Mouse (Mus musculus): ENCODE results near the gene Ankrd39.
A peak's percentile ranks its signal among the peaks of the same experiment; 100 is the strongest.

Ankrd39 gene

DNA sequence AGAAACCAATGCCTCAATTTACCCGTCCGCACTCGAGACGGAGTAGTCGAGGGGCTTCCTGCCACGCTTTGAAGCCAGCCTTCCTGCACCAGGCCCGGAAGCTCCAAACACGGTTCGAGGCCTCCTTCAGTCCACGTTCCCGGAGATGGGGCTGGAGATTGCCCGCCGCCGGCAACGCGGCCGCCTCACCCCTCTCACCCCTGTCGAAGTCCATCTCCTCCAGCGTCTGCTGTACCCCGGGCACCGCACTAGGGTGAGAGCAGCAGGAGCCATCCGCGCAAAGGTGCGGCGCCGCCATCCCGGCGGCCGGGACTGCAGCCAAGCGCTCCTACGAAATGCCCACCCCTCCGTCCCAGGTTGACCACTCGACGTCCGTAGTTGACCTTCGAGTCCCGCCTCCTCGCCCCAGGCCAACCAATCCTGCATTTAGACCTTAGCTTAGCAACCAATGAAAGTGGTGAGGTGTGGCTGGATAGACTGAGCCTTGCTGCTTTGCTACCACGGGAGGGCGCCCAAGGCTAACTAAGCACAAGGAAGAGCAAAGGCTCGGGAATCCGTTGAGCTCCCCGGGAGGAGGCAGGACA, at the start of gene Ankrd39:
Gene Ankrd39, minus strand, starts transcription at position 558 of the 584 bp plus-strand sequence.
- peak; percentile 98 for DNase-seq (ENCODE audit: low spot score)

DNA sequence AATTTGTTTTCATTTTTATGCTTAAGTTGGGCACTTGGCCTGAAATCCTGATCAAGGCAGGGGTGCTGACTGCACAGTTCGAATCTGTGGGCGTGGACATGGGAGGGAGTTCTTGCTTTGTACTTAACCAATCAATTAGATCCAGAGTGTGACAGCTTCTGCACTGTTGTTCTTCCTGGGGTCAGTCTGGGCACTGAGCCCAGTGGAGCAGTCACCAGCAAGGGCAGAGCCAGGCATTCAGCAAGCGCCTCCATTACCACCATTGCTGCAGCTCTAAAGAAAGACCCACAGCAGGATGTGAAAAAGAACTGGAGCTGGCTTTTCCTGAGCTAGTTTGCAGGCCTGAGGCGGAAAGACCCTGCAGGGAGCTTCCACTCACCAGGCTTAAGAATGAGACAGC, 48.9 kb upstream of the Ankrd39 start:
- no peak for DNase-seq (ENCODE audit: low spot score)

DNA sequence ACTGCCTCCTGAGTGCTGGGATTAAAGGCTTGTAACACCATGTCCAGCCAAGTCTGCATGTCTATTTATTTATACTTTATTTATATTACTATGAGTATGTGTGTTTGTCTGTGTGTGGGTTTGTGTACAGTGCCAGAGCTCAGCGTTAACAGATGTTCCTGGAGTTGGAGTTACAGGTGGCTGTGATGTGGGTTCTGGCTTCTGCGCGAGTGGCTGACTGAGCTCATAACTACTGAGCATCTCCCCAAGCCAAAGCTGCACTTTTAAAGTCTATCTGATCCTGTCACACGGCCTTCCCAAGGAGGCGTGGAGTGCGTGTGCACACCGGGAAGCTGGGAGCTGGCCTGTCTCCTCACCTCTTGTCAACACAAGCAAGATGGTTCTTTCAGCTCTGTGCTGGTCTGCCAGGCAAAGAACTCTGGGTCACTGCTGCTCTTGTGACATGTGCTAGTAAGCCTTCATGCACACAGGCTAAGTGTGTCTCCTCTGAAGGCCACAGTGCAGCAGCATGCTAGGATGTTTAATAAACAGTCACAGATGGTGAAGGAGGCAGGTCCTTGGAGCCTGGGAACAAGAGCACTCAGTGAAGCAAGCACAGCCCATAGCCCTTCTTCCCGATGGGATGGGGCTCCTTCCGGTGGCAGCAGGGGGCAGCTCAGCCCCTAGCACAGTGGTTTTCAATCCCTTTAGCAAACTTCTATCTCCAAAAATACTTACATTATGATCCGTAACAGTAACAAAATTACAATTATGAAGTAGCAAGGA, 48.1 kb upstream of the Ankrd39 start:
- DNase-seq (ENCODE audit: low spot score): no peak

DNA sequence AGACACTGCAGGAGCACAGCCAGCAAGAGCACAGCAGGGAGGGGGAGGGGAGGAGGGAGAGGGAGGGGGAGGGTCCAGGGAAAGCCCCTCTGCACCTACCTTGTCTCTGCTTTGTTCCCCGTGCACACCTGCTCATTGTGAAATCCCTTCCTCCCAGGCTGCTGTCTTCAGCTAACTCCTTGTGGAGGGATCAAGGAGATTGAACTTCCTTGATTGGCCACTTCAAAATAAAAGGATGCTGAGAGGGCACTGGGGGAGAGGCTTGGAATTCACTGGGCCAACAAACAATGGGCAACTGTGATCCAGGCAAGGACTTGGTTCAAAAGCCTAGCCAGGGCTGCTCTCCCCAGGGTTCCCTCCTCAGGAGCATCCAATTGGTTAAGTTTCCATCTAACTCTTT, 45.9 kb upstream of the Ankrd39 start:
- DNase-seq (ENCODE audit: low spot score): no peak

DNA sequence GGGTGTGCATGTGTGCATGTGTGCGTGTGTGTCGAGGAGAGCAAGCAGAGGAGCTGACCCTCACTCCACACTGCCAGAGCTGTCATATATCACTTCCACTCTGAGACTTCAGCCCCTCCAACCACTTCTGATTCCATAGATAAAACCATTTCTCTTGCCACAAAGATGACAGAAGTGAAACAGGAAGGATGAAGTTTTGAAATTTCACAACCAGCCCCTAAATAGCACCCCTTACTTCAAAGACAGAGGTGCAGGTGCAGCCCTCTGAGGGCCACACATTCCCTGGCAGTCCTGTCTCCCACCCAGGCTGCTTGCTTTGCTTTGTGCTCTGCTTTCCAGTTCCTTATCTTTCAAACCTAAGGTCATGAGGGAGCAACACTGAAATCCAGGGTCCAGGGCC, 44.2 kb upstream of the Ankrd39 start:
- DNase-seq (ENCODE audit: low spot score): no peak

DNA sequence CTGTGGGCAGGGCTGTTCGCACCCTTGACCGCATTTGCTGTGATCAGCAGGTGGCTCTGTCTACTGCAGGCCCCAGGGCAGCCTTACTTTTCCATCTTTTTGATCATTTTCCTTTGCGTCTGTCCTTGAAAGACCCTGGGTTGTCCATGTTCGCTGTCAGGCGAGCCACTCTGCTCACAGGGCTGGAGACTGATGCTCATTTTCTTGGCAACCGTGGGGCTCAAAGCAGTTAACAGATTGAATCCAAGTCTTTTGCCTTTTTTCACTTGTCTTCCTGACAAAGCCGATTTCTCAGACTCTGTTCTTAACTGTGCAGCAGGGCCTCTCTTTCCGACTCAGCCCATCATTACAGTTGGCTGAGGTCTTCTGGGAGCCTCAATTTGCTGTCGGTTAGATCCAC, 43.4 kb upstream of the Ankrd39 start:
- DNase-seq (ENCODE audit: low spot score): no peak

DNA sequence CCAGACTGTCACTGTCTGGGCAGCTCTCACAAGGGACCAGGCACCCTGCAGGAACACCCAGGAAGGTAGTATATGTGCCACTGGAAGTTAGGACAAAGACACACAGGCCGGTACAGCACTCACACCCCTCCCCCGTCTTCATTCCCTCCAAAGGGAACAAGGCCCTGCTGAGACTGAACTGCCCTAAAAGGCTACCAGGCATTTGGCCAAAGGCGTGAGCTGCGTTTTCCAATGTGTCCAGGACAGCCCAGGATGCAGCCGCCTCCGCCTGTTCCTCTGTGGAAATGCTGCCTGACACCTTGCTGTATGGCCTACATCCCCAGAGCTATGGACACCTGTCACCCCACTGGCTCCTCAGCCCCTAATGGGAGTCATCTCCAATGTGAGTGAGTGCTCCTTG, 42.2 kb upstream of the Ankrd39 start:
- DNase-seq (ENCODE audit: low spot score): peak; percentile 61

DNA sequence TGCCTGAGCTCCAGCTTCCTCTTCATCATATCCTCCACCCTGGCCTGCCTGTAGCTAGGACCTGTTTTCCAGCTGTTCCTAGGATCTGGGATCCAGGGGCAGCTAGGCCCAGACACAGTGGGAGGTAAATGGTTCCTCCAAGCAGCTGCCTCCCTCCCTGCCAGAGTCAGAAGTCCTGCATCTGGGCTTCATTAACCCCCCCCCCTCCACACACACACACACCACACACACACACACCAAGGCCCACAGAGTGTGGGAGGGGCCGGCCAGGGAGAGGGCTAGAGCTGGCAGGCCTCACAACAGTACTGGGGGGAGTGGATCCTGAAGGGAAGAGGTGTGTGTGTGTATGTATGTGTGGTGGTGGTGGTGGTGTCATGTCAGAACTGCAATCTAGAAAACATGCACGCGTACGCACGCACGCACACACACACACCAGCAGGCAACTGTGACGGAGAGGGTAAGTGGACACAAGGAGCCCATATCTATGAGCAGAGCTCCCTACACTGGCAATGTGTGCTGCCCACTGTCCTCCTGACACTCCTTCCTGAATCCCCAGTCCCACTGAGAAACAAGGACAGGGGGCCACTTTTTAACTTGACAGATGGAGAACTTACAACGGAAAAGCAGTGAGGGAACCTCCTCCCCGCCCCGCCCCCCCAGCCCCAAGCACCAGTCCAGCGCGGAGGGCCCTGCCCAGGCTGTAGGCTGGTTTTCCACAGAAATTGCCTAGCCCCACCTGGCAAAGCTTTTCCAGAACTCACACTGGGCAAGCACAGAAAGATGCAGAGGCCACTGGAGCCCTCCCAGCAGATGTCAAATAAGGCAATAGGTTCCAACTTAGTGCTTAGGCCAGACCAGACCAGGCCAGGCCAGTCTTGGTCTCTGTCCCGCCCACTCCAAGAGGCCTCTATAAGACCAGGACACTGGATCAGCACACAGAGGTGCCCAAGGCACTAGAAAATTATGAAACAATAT, 41.5 kb upstream of the Ankrd39 start:
- DNase-seq (ENCODE audit: low spot score): no peak

DNA sequence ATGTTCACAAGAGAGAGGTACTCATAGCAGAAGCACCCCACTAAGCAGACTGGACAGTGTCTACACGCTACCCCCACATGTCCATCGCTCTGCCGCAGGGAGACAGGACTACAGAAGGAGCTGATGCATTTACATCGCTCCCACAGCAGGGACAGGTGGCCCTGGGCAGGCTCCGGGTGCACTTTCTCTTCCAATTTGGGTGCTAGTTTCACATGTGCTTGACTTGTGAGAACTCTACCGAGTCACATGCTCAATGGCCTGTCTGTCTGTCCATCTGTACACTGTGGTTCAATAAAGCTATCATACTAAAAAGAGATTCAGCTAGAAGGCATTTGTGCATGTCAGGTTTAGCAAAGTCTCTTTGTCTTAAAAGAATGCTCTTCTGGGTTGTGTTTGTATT, 40.6 kb upstream of the Ankrd39 start:
- no peak for DNase-seq (ENCODE audit: low spot score)

DNA sequence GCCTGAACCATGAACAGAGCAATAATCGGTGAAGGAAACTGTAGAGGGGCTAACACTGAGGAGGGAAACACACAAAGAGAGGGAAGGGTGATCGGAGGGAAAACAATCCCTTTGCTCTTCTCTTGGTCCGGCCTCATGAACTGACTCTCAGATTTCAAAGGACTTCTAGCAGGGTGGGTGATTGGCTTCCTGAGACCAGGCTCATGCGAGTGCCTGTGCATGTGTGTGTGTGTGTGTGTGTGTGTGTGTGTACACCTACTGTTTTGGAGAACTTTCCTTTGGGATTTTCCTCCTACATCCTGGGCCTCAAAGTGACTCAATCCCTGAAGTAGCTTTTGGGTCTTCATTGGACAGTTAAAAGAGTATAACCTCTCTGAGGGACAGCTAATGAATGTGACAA, 39.0 kb upstream of the Ankrd39 start:
- DNase-seq (ENCODE audit: low spot score): no peak

DNA sequence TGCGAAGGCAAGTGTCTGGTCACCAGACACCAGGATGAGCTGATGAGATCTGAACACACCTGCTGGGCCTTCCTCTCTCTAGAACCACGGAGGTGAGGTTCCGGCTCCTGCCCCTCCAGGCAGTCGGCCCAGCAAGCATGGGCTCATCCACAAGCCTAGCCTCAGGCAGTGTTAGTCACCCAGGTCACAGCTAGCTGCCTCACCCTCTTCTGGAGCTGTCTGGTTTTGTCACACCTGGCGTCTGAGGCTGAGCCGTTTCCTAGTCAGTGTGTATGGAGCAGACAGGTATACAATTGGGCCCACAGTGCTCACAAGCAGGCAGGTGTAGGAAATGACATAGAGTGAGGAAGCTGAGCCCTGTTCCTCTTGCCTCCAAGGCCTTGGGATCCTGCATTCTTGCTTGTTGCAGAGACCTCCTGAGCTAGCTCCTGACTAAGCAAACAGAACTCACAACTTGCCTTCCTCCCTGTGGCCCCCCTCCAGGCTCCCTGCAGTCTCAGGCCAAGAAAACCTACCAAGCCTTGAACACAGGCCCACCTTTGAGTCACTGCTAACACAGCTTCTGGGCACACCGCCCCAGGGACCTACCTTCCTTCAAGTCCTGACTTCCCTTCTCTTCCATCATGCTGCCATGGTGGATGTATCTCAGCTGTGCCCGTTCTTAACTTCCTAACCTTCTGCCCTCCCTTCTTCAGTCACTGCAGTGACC, 36.3 kb upstream of the Ankrd39 start:
- DNase-seq (ENCODE audit: low spot score): no peak

DNA sequence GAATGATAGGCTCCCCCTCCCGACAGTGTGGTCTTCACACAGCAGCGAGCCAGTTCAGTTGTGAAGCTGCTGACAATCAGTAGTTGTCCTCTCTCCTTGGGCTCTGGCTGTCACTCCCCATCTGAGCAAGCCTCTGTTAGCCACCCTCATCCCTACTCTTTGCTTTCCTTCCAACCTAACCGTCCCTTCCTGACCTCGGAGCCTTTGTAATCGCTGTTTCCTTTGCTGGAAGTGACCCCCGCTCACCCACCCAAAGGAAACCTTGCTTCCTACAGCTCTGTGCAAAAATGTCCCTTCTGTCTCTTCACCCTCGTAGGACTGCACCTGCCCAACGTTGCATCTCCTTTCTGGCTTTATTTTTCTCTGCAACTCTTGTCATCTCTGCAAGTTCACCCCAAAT, 35.0 kb upstream of the Ankrd39 start:
- DNase-seq (ENCODE audit: low spot score): no peak

DNA sequence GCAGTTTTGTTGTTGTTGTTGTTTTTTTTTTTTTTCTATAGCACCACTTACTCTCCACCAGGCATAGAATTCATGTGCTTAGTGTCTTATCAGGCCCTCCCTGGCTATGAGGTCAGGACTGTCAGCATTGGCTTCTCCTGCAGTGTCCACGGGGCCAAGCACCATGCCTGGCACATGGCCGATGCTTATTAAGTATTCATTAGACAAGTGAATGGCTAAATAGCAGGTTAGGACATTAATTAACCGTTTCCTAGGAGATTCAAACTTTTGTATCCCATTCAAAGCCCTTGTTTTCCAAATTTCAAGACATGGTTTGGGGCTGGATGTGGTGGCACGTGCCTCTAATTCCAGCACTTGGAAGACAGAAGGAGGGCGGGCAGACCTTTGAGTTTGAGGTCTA, 34.0 kb upstream of the Ankrd39 start:
- no peak for DNase-seq (ENCODE audit: low spot score)

DNA sequence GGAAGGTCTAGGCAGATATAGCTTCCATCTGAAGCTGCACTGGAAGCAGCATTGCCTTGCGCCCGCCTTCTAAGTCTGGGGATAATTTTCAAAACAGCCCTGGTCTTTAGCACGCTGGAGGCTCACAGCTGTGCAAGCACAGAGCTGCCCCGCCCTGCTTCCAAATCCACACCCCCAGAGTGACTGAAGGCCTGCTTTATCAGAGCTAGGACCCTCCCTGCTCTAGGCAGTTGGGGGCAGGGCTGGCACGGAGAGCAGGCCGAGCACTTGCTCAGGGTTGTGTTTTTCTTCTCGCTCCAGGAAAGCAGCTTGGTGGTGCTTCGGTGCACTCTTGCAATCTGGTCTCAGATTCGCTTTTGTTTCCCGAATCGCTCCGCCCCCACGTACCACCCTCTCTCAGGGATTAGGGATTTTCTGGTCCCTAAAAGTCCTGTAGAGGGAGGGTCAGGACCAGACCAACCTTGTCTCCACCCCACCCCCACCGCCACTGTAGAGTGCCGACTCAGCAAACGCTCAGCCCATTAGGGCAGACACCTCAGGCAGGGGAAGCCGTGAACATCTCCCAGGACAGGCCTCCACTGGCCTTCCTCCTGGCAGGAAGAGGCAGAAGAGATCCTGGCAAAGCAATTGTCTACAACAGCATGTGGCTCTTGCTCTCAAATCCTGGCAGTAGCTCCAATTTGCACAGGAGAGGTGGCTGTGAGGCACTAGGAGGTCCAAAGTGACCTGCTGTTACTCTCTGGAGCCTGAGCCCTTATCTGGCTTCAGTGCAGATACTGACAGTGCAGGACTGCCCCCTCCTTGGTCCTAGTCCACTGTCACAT, 33.4 kb upstream of the Ankrd39 start:
- DNase-seq (ENCODE audit: low spot score): peak; percentile 65

DNA sequence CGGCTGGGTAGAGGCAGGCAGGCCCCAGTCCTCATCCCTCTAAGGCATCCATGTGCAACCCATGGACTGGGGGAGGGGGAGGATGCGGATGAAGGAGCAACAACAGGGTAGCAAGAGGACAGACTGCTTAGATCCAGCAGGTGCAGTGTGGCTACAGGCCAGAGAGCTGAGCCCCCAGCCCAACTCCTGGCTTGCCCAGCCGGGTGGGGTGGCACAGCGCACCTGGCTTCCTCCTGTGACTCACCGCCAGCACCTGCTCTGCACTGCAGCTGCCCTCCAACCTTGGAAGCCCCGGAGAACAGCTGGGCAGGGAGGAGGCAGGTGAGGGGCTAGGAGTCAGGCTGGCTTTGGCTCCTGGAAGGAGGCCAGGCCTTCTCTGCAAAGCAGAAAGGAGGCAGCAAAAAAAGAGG, 32.7 kb upstream of the Ankrd39 start:
- DNase-seq (ENCODE audit: low spot score): peak; percentile 36

DNA sequence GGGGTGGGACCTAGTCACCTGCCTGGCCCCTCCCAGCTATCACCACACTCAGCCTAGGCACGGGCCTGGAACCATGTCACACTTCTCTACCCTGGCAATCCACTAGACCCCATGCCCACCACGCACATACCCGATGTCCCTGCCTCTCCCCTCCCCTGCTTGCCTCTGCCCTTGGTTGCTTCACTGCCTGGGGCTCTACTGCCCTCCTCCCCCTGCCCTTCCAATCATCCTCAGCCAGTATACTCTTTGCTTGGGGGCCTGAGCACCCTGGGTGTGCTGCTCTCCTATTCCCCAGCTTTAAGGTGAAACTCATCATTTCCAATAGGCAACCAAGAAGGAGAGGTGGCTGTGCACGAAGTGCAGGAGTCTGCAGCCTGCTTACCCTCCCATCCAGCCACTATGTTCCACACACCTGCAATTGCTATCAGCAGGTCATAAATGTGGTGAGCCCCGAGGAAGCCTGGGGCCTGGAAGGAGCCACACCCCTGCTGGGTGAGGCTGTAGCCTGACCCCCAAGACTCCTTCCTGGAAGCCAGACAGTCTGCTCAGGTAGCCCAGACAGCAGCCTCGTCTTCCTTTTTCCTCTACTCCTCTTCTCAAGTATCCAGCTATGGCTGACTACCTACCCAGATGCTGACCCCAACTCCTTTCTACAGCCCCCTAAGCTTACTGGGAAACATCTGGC, 29.9 kb upstream of the Ankrd39 start:
- no peak for DNase-seq (ENCODE audit: low spot score)

DNA sequence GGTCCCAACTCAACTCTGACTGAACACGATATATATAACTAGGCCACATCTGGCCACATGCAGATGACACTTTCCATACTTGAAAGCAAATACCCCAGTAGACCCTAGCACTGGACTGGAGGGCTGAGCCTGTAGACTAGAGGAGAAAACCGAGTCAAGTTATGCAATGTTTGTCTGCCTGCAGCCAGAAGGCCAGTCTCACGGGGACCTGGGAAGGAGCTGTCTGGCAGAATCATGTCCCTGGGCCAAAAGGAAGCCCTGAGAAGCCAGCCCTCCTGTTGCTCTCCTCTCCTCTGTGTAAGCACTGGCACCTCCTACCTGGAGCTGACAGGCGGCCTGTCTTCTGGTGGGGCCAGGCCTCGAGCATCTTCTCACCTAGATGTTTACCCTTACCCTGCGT, 28.1 kb upstream of the Ankrd39 start:
- no peak for DNase-seq (ENCODE audit: low spot score)

DNA sequence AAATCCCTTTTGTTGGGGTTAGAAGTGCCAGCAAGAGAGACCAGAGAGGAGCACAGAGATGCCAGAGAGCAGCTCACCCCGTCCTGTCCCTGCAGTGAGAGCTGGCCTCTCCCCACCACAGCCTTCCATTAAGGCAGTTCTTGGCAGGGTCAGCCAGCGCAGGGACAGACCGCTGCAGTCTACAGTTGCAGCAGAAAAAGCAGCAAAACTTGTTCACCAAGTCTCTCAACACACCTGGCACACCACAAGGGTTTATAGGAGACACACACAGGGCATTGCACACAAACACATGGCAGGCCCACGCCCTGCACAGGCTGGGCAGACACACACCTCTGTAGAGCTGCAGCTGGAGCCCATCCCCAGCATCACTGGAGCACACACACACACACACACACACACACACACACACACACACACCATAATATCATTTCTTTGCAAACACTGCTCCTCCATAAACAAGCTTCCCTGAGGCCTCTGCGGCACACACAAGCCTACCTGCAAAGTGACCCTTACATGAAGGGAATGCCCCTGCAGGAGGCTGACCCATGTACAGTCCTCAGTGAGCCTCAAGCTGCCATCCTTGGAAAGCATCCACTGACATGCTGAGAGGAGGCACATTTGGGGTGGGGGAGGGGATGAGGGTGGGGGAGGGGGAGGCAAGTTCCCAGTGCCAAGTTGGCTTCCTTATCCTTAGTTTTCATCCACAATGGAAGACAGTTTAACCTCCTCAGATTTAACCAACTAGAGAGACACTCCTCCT, 27.1 kb upstream of the Ankrd39 start:
- DNase-seq (ENCODE audit: low spot score): no peak

DNA sequence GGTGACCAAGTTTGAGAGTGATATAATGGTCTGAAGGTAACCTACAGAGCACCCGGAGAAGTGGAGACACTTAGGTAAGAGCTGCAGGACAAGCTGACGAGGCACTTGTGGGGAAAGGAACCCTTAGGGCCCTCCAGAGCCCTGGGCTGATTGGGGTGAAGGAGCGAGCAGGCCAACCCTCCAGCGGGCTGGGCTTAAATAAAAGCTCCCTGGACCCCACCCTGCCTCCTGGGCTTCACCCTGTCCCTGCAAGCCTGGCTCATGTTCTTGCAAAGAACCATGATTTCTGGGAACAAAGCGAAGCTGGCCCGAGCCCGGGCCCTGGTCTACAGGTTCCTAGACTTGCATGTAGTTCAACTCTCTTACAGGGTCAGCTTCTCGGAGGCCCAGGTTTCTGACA, 26.3 kb upstream of the Ankrd39 start:
- peak; percentile 33 for DNase-seq (ENCODE audit: low spot score)

DNA sequence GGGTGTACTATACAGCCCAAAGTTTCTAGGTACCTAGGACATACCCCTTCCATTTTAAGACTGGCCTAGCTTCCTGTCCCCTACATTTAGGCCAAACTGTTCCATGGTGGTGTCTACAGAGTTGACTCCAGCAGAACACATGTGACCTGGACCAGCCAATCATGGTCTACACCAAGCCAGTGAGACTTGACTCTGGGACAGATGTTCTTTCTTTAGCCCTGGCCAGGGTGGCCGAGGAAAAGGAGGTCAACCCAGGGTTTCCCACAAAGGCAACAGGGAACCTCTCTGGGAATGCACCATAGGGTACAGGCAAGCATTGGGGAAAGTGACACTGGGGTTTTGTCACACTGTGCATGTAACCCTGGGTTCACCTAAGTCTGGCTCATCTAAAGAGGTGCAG, 25.5 kb upstream of the Ankrd39 start:
- no peak for DNase-seq (ENCODE audit: low spot score)

Measured in testis, postnatal 14 days (tissue).